8 mouse cellular contexts compared by ENCODE assay signal in genomic region chr12:88983688-88984330, GRCm38 (mm10).
A peak's percentile ranks its signal among the peaks of the same experiment; 100 is the strongest.
DNase-seq lines count a peak whose midpoint lies in the region; ATAC-seq lines count a peak whose summit lies in the region.

No protein-coding gene starts in this region.

- no peaks in the 10 kb centered on the region for H3K36me3 ChIP-seq in forebrain, embryonic 12.5 days (replicated peaks)
- H3K36me3 ChIP-seq in limb, embryonic 12.5 days: no peaks in the 10 kb centered on the region
- no peaks in the 10 kb centered on the region for H3K36me3 ChIP-seq in neural tube, embryonic 14.5 days (ENCODE audit: control insufficient read depth, insufficient read depth, low read length)

- ATAC-seq in forebrain, embryonic 12.5 days (ENCODE audit: low FRiP score): peak; percentile 57; the same call in 1 of the 2 replicates
- peak; percentile 76; the same call in 1 of the 2 replicates for ATAC-seq in limb, embryonic 12.5 days (ENCODE audit: insufficient number of reproducible peaks, insufficient read depth, low FRiP score, low TSS enrichment, low read depth)
- ATAC-seq in neural tube, embryonic 14.5 days (ENCODE audit: low read depth): peak; percentile 83
- ATAC-seq in megakaryocyte, adult 5-6 weeks (ENCODE audit: poor library complexity, severe bottlenecking): no peak

- no peaks in the 10 kb centered on the region for H3K27me3 ChIP-seq in forebrain, embryonic 12.5 days
- no peaks in the 10 kb centered on the region for H3K27me3 ChIP-seq in limb, embryonic 12.5 days
- H3K27me3 ChIP-seq in neural tube, embryonic 14.5 days (ENCODE audit: control insufficient read depth, insufficient read depth, low read length): no peaks in the 10 kb centered on the region

- H3K27ac ChIP-seq in forebrain, embryonic 12.5 days: no peak overlapping the region
- 0 out of 2 replicates have a peak overlapping the region, but pooled peaks have one; percentile 41 for H3K27ac ChIP-seq in limb, embryonic 12.5 days
- H3K27ac ChIP-seq in neural tube, embryonic 14.5 days (ENCODE audit: low read depth, low read length): no peak overlapping the region; the same call in 1 of the 2 replicates

- no peak overlapping the region for H3K4me3 ChIP-seq in forebrain, embryonic 12.5 days (replicated peaks)
- H3K4me3 ChIP-seq in limb, embryonic 12.5 days (replicated peaks): no peak overlapping the region
- H3K4me3 ChIP-seq in neural tube, embryonic 14.5 days (ENCODE audit: low read depth, low read length): no peak overlapping the region

- WGBS in forebrain, embryonic 12.5 days: 17% methylated on average over 10 of the region's 10 CpGs
- WGBS in limb, embryonic 12.5 days: 25% methylated on average over 10 of the region's 10 CpGs
- WGBS in neural tube, embryonic 14.5 days: 8% methylated on average over 10 of the region's 10 CpGs

- no peak overlapping the region for H3K9ac ChIP-seq in forebrain, embryonic 12.5 days
- no peak overlapping the region for H3K9ac ChIP-seq in limb, embryonic 12.5 days (replicated peaks)
- H3K9ac ChIP-seq in neural tube, embryonic 14.5 days (replicated peaks; ENCODE audit: low read depth, low read length): no peak overlapping the region

- 0 out of 2 replicates have a peak overlapping the region, but pooled peaks have one; percentile 6 for H3K4me2 ChIP-seq in forebrain, embryonic 12.5 days
- no peak overlapping the region for H3K4me2 ChIP-seq in limb, embryonic 12.5 days
- no peak overlapping the region for H3K4me2 ChIP-seq in neural tube, embryonic 14.5 days (ENCODE audit: low read depth, low read length)

- DNase-seq in ovary, postnatal 36 days (ENCODE audit: low spot score): peak; percentile 4
- no peak for DNase-seq in ovary, postnatal 14 days (ENCODE audit: low spot score)
- DNase-seq in frontal cortex, postnatal 14 days (ENCODE audit: low spot score in 2 of 2): no peak
- DNase-seq in gastrocnemius, postnatal 10 days: no peak

- no peaks in the 10 kb centered on the region for H3K9me3 ChIP-seq in forebrain, embryonic 12.5 days
- H3K9me3 ChIP-seq in limb, embryonic 12.5 days: no peaks in the 10 kb centered on the region
- H3K9me3 ChIP-seq in neural tube, embryonic 14.5 days (ENCODE audit: control insufficient read depth, low read length): no peaks in the 10 kb centered on the region

- peaks cover 19% of the 10 kb centered on the region for H3K4me1 ChIP-seq in forebrain, embryonic 12.5 days
- peaks cover 18% of the 10 kb centered on the region for H3K4me1 ChIP-seq in limb, embryonic 12.5 days (replicated peaks)
- peaks cover 15% of the 10 kb centered on the region; the same call in 1 of the 2 replicates for H3K4me1 ChIP-seq in neural tube, embryonic 14.5 days (ENCODE audit: control insufficient read depth, insufficient read depth, low read length)
